Mouse (Mus musculus): Measurements from ENCODE around the gene Cyp3a16. TPM values are rescaled to one million over a fixed set of nuclear protein-coding genes. Genes with fewer than 3 reads are reported as not detected.
"Not testable (repeated sequence)": the region's sequence is repeated elsewhere in the genome, so short reads cannot be mapped to it uniquely, and the experiment has no call there.

Cyp3a16 gene
- polyA plus RNA-seq, 2 experiments, result not detected

DNA sequence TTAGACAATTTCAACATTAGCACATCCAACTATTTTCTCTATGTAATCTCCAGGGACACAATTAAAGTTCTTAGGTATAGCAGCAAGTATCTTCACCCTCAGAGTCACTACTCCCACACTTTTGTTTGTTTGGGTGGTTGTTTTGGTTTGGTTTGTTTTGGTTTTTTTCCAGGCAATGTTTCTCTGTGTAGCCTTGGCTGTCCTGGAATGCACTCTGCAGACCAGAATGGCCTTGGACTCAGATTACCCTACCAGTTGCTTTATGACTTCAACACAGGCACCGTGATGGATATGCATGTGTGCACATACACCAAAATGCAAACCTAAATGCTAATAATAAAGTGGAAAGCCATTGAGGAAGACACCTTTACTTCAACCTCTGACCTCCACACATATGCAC is 35.8 kb downstream of the Cyp3a16 start:
- no peak for TF ChIP-seq POLR2A (IDR thresholded peaks at IDR 0.05; ENCODE audit: borderline replicate concordance, extremely low read depth, insufficient read depth, insufficient read length)

DNA sequence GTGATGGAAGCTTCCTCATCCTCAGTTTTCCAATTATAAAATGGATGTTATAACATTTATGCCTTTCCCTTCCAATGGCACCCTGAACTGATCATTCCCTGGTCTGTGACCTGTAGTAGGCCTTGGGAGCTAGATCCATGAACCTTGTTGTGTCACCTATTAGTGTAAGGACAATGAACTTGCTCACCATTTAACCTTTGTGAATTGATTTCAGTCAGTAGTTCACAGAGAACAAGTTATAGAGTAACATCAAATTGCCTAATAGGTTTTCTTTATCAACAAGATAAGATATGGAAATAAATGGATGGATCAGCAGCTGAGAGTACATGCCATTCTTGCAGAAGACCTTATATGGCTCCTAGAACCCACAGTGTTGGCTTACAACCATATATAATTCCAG is 38.5 kb downstream of the Cyp3a16 start:
- Histone ChIP-seq H3K4me1 (ENCODE audit: control insufficient read depth, insufficient read depth, low read length) (no peaks in the 10 kb centered on the region), H3K9me3 (ENCODE audit: control insufficient read depth, low read length) (no peaks in the 10 kb centered on the region), H3K27me3 (ENCODE audit: control insufficient read depth, insufficient read depth, low read length) (no peaks in the 10 kb centered on the region), H3K4me3 (replicated peaks; ENCODE audit: low read length) (no peak overlapping the region), H3K9ac (ENCODE audit: low read depth, low read length, severe bottlenecking) (no peak overlapping the region), H3K27ac (replicated peaks; ENCODE audit: low read depth, low read length) (no peak overlapping the region), H3K4me2 (replicated peaks; ENCODE audit: low read depth, low read length, severe bottlenecking) (no peak overlapping the region), H3K36me3 (ENCODE audit: control insufficient read depth, insufficient read depth, low read length) (no peaks in the 10 kb centered on the region)
- ATAC-seq (ENCODE audit: low FRiP score, low read depth), result no peak
- DNase-seq (ENCODE audit: low spot score), result no peak
- no peak for TF ChIP-seq POLR2A (IDR thresholded peaks at IDR 0.05; ENCODE audit: borderline replicate concordance, extremely low read depth, insufficient read depth, insufficient read length)

More for the DNA sequence above, 35.8 kb downstream of the Cyp3a16 start:
- no peak overlapping the region for H3K4me2 ChIP-seq (replicated peaks; ENCODE audit: low read depth, low read length, severe bottlenecking)
- H3K9ac ChIP-seq (ENCODE audit: low read depth, low read length, severe bottlenecking), result no peak overlapping the region
- 79% methylated on average over 1 of the region's 1 CpGs for WGBS
- no peak for DNase-seq (ENCODE audit: low spot score)
- ATAC-seq (ENCODE audit: low FRiP score, low read depth), result no peak
- no peak overlapping the region for H3K4me3 ChIP-seq (replicated peaks; ENCODE audit: low read length)
- no peaks in the 10 kb centered on the region for H3K36me3 ChIP-seq (ENCODE audit: control insufficient read depth, insufficient read depth, low read length)
- H3K27me3 ChIP-seq (ENCODE audit: control insufficient read depth, insufficient read depth, low read length), result no peaks in the 10 kb centered on the region
- H3K9me3 ChIP-seq (ENCODE audit: control insufficient read depth, low read length), result no peaks in the 10 kb centered on the region
- H3K27ac ChIP-seq (replicated peaks; ENCODE audit: low read depth, low read length), result no peak overlapping the region
- H3K4me1 ChIP-seq (ENCODE audit: control insufficient read depth, insufficient read depth, low read length), result no peaks in the 10 kb centered on the region

DNA sequence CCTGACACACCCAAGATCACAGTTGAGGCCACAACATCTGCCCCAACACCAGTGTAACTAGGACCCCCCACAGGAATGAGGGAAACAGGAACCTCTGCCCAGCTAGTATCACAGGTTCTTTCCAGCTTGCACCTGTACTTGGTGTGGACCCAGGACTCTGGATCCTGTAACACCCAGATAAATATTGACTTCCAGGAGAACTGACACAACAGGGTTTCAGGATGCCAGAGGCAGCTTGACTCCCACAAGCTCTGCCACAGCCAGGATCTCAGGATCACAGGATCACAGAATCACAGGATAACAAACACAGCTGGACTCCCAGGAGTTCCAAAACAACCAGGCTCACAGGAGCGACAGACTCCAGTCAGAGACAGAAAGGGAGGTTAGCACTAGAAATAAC is 47.2 kb downstream of the Cyp3a16 start:
- Histone ChIP-seq H3K9ac (ENCODE audit: low read depth, low read length, severe bottlenecking) (no peak overlapping the region), H3K4me3 (replicated peaks; ENCODE audit: low read length) (no peak overlapping the region), H3K27ac (replicated peaks; ENCODE audit: low read depth, low read length) (no peak overlapping the region), H3K4me1 (ENCODE audit: control insufficient read depth, insufficient read depth, low read length) (no peaks in the 10 kb centered on the region), H3K4me2 (replicated peaks; ENCODE audit: low read depth, low read length, severe bottlenecking) (no peak overlapping the region), H3K9me3 (ENCODE audit: control insufficient read depth, low read length) (no peaks in the 10 kb centered on the region), H3K36me3 (ENCODE audit: control insufficient read depth, insufficient read depth, low read length) (no peaks in the 10 kb centered on the region), H3K27me3 (ENCODE audit: control insufficient read depth, insufficient read depth, low read length) (no peaks in the 10 kb centered on the region)
- no peak for TF ChIP-seq POLR2A (IDR thresholded peaks at IDR 0.05; ENCODE audit: borderline replicate concordance, extremely low read depth, insufficient read depth, insufficient read length)
- no peak for DNase-seq (ENCODE audit: low spot score)
- 70% methylated on average over 1 of the region's 1 CpGs for WGBS
- no peak for ATAC-seq (ENCODE audit: low FRiP score, low read depth)

DNA sequence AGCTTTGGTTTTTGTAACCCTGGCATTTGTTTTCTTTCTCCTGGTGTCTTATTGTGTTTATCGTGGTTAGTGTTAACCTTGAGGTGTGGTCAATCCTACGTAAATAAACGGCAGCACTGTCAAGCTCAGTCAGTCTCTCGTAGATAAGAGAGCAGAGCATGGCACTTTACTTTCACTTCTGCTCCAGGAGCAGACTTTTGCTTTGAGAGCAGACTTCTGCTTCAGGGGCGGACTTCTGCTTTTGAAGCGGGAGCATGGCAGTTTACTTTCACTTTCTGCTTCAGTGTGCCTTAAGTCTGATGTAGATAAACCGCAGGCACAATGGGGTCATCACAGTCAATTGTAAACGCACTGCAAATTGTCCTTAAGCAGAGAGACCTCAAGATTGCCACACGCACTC is 54.1 kb downstream of the Cyp3a16 start:
- ATAC-seq (ENCODE audit: low FRiP score, low read depth); DNase-seq (ENCODE audit: low spot score); H3K36me3 ChIP-seq (ENCODE audit: control insufficient read depth, insufficient read depth, low read length); H3K4me1 ChIP-seq (ENCODE audit: control insufficient read depth, insufficient read depth, low read length); H3K27ac ChIP-seq (replicated peaks; ENCODE audit: low read depth, low read length); H3K4me2 ChIP-seq (replicated peaks; ENCODE audit: low read depth, low read length, severe bottlenecking); H3K27me3 ChIP-seq (ENCODE audit: control insufficient read depth, insufficient read depth, low read length); H3K9ac ChIP-seq (ENCODE audit: low read depth, low read length, severe bottlenecking); H3K4me3 ChIP-seq (replicated peaks; ENCODE audit: low read length): not testable (repeated sequence)
- WGBS, result 88% methylated on average over 9 of the region's 9 CpGs
- peaks cover 13% of the 10 kb centered on the region for H3K9me3 ChIP-seq (ENCODE audit: control insufficient read depth, low read length)

Other genes with a start within 250 kb of the Cyp3a16 start
- 16.6 and 18.5 TPM in 2 replicates for gene Zfp655, start 238.0 kb downstream of the Cyp3a16 start, polyA plus RNA-seq (2012; rRNA removed)
- 36.8 and 38.1 TPM in 2 replicates for gene Zfp655, start 238.0 kb downstream of the Cyp3a16 start, polyA plus RNA-seq (2014; fragmentation: Nextera tagmentation; extraction: Ambion mirVana)
- gene Zscan25, start 189.2 kb downstream of the Cyp3a16 start, polyA plus RNA-seq (2012; rRNA removed), result 18.0 and 18.2 TPM in 2 replicates
- gene Zscan25, start 189.2 kb downstream of the Cyp3a16 start, polyA plus RNA-seq (2014; fragmentation: Nextera tagmentation; extraction: Ambion mirVana), result 0.66 and 0.88 TPM in 2 replicates
- gene Cyp3a57, start 124.4 kb downstream of the Cyp3a16 start, polyA plus RNA-seq (2012; rRNA removed), result not detected in 2 replicates
- not detected in 2 replicates for gene Cyp3a57, start 124.4 kb downstream of the Cyp3a16 start, polyA plus RNA-seq (2014; fragmentation: Nextera tagmentation; extraction: Ambion mirVana)
- gene Cyp3a41b, start 115.0 kb upstream of the Cyp3a16 start, polyA plus RNA-seq (2012; rRNA removed), result not detected in 2 replicates
- not detected in 2 replicates for gene Cyp3a41b, start 115.0 kb upstream of the Cyp3a16 start, polyA plus RNA-seq (2014; fragmentation: Nextera tagmentation; extraction: Ambion mirVana)

All from limb, embryonic 14.5 days (tissue).